Mouse (Mus musculus): Measurements from ENCODE around the gene Prkcq.

DNA sequence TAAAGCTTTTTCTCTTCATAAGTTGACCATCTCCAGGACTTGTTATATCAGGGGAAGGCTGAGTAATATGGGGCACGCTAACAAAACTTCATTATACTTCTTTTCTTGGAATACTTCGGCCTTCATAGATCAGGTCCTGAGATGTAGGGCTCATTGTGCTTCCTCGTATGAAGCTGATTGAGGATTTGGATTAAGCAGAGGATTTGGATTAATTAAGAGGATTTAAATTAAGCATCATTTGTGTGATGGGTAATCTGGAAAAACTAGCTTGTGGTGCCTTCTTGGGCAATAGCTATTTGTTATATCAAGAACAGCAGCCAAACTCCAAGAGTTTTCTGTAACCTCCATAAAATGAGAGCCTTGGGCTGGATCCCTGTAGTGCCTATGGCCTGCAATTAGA, 172.8 kb downstream of the Prkcq start:
- TF ChIP-seq POLR2A (IDR thresholded peaks at IDR 0.05; ENCODE audit: extremely low read depth, insufficient read depth, low read length) (no peak), CTCF (IDR thresholded peaks at IDR 0.05; ENCODE audit: low read depth, low read length) (no peak)
